Mouse (Mus musculus) ES-Bruce4 (cell line): ENCODE measurements around the gene Dok3. TPM values are rescaled to one million over a fixed set of nuclear protein-coding genes. Genes with fewer than 3 reads are reported as not detected.

Experiments
- H3K27ac ChIP-seq: 2 replicates; pipeline ENCODE4 v1.5.1; 2012; ENCODE audit warnings: low read length, inconsistent platforms; ENCODE audit not compliant: insufficient read depth
- H3K27me3 ChIP-seq: 2 replicates; pipeline ENCODE4 v1.6.1; 2012; ENCODE audit warnings: mild to moderate bottlenecking, low read length, inconsistent platforms; ENCODE audit not compliant: control insufficient read depth, poor library complexity, insufficient read depth, severe bottlenecking
- H3K36me3 ChIP-seq: 2 replicates; pipeline ENCODE4 v1.6.1; 2012; ENCODE audit warnings: inconsistent platforms, mild to moderate bottlenecking, low read length, moderate library complexity; ENCODE audit not compliant: control insufficient read depth, poor library complexity, insufficient read depth, severe bottlenecking
- H3K4me1 ChIP-seq: one replicate; pipeline ENCODE4 v1.8.1; 2011; ENCODE audit warnings: low read length; ENCODE audit not compliant: control insufficient read depth, insufficient read depth
- H3K4me3 ChIP-seq: 2 replicates; pipeline ENCODE4 v1.5.1; 2011; ENCODE audit warnings: low read depth, mild to moderate bottlenecking, low read length
- H3K9ac ChIP-seq: 2 replicates; pipeline ENCODE4 v1.6.1; 2012; ENCODE audit warnings: low read depth, mild to moderate bottlenecking, inconsistent platforms; ENCODE audit not compliant: poor library complexity, severe bottlenecking
- H3K9me3 ChIP-seq: replicated peaks from 2 replicates; pipeline ENCODE4 v1.6.1; 2012; ENCODE audit warnings: mild to moderate bottlenecking, low read length, inconsistent platforms; ENCODE audit not compliant: control insufficient read depth, poor library complexity, insufficient read depth, severe bottlenecking
- CTCF ChIP-seq: IDR thresholded peaks from one replicate; pipeline ENCODE4 v1.8.1; 2011; ENCODE audit warnings: low read depth, low read length
- EP300 ChIP-seq: IDR thresholded peaks from 2 replicates; pipeline ENCODE4 v1.6.1; 2011; ENCODE audit warnings: low read depth, low read length; ENCODE audit not compliant: insufficient read depth
- POLR2A ChIP-seq: IDR thresholded peaks from one replicate; pipeline ENCODE4 v1.8.1; 2011; ENCODE audit warnings: low read length; ENCODE audit not compliant: insufficient read depth
- polyA plus RNA-seq: library from polyadenylated mRNA; stranded (reverse); fragments of >200 nt; gene quantifications from 2 replicates; pipeline ENCODE4 v1.2.4, GENCODE M21; 2011; ENCODE audit warnings: low read depth; ENCODE audit not compliant: missing spikeins, insufficient read depth, insufficient read length

Dok3 gene
- polyA plus RNA-seq, 1 experiment = 0.39 TPM

GRCm38 (mm10) chr13:55523951-55524600 is 5.0 kb downstream of the Dok3 start:
- Histone ChIP-seq H3K4me3 (no peak overlapping the region; the same call in 1 of the 2 replicates), H3K4me1 (no peaks in the 10 kb centered on the region), H3K9ac (peak overlapping the region; percentile 14), H3K27ac (no peak overlapping the region), H3K27me3 (no peaks in the 10 kb centered on the region), H3K9me3 (no peaks in the 10 kb centered on the region), H3K36me3 (no peaks in the 10 kb centered on the region)
- TF ChIP-seq POLR2A (no peak), EP300 (no peak), CTCF (no peak)

- no peaks in the 10 kb centered on the region for H3K9me3 ChIP-seq
These were observed 5.8 kb downstream of the Dok3 start for GRCm38 (mm10) chr13:55523278-55523677.

GRCm38 (mm10) chr13:55522730-55523129 is 6.4 kb downstream of the Dok3 start:
- Histone ChIP-seq H3K9ac (peak overlapping the region; percentile 14; the same call in 1 of the 2 replicates), H3K36me3 (no peaks in the 10 kb centered on the region), H3K4me3 (peak overlapping the region; percentile 34; the same call in 1 of the 2 replicates), H3K9me3 (no peaks in the 10 kb centered on the region), H3K27me3 (no peaks in the 10 kb centered on the region), H3K27ac (no peak overlapping the region), H3K4me1 (no peaks in the 10 kb centered on the region)
- TF ChIP-seq CTCF = no peak
- no peak for TF ChIP-seq EP300
- TF ChIP-seq POLR2A = no peak

More at GRCm38 (mm10) chr13:55523278-55523677, 5.8 kb downstream of the Dok3 start:
- Histone ChIP-seq H3K27ac (no peak overlapping the region), H3K27me3 (no peaks in the 10 kb centered on the region), H3K4me3 (peak overlapping the region; percentile 34), H3K36me3 (no peaks in the 10 kb centered on the region), H3K4me1 (no peaks in the 10 kb centered on the region), H3K9ac (peak overlapping the region; percentile 14)
- no peak for TF ChIP-seq POLR2A
- TF ChIP-seq EP300 = no peak
- TF ChIP-seq CTCF = no peak

GRCm38 (mm10) chr13:55519606-55520005 is 9.5 kb downstream of the Dok3 start:
- Histone ChIP-seq H3K4me1 (no peaks in the 10 kb centered on the region), H3K9ac (no peak overlapping the region), H3K27me3 (no peaks in the 10 kb centered on the region), H3K36me3 (no peaks in the 10 kb centered on the region), H3K27ac (no peak overlapping the region), H3K9me3 (no peaks in the 10 kb centered on the region), H3K4me3 (no peak overlapping the region)
- no peak for TF ChIP-seq EP300
- no peak for TF ChIP-seq POLR2A
- TF ChIP-seq CTCF = no peak

GRCm38 (mm10) chr13:55516955-55517354 is 12.1 kb downstream of the Dok3 start:
- no peak overlapping the region for H3K27ac ChIP-seq
- H3K9ac ChIP-seq = no peak overlapping the region
- no peaks in the 10 kb centered on the region for H3K36me3 ChIP-seq
- H3K4me1 ChIP-seq = peaks cover 2% of the 10 kb centered on the region
- H3K4me3 ChIP-seq = no peak overlapping the region
- H3K9me3 ChIP-seq = no peaks in the 10 kb centered on the region
- no peak for TF ChIP-seq POLR2A
- TF ChIP-seq CTCF = peak; percentile 93
- no peaks in the 10 kb centered on the region for H3K27me3 ChIP-seq

GRCm38 (mm10) chr13:55513828-55514227 is 15.3 kb downstream of the Dok3 start:
- no peaks in the 10 kb centered on the region for H3K27me3 ChIP-seq
- H3K4me1 ChIP-seq = peaks cover 11% of the 10 kb centered on the region
- H3K4me3 ChIP-seq = no peak overlapping the region
- H3K36me3 ChIP-seq = no peaks in the 10 kb centered on the region
- no peak overlapping the region for H3K27ac ChIP-seq
- H3K9me3 ChIP-seq = no peaks in the 10 kb centered on the region
- TF ChIP-seq POLR2A (no peak), CTCF (no peak), EP300 (no peak)
- peak overlapping the region; percentile 74 for H3K9ac ChIP-seq
